Mouse (Mus musculus) cerebellum, postnatal 4 days (tissue): ENCODE data around the gene S1pr5.
"Not testable (repeated sequence)": the region's sequence is repeated elsewhere in the genome, so short reads cannot be mapped to it uniquely, and the experiment has no call there.

ENCODE experiments used
- DNase-seq, 2 experiments: peaks; one replicate each; pipeline ENCODE4 v3.0.0; 2022; ENCODE audit warnings: low spot score in 2 of 2, mixed read lengths in 1 of 2

Gene S1pr5

DNA sequence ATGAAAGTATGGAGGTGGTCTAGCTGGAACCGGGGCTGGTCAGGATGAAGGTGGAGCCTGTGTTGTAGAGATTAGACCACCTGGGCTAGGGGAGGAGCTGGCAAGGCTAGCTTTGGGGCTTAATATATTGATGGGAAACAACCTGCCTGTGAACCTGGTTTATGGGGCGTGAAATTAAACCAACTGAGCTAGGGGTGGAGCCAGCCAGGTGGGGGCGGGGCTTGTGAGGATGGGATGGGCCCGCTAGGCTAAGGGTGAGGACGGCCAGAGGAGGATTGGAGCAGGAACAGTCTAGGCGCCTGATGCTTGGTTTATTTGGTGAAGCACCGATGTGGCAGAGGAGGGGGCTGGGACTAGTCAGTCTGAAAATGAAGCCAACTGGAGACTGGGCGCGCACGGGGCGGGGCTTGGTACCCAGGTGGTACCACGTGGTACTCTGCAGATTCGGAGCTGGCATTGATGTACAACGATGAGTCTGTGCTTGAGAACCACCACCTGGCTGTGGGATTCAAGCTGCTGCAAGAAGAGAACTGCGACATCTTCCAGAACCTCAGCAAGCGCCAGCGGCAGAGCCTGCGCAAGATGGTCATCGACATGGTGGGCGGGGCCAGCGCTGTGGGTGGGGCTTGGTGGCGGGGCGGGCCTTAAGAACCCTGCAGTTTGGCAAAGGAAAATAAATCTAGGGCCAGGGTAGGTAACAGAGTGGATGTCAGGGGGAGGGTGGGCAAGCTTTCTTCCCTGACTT, 43.5 kb downstream of the S1pr5 start:
- DNase-seq = no peak

DNA sequence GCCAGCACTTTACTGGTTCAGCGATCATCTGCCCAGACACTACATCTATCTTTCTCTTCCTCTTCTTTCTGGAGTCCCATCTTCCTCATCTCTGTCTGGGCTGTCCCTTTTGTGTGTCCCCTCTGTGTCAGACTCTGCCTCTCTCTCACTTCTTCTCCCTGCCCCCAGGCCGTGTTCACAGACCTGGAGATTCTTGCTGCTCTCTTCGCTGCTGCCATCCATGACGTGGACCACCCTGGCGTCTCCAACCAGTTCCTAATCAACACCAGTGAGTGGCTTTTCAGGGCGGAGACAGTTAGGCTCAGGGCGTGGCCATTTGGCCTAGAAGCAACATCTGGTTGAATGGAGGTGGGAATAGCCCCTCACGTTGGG, 44.1 kb downstream of the S1pr5 start:
- DNase-seq = no peak

DNA sequence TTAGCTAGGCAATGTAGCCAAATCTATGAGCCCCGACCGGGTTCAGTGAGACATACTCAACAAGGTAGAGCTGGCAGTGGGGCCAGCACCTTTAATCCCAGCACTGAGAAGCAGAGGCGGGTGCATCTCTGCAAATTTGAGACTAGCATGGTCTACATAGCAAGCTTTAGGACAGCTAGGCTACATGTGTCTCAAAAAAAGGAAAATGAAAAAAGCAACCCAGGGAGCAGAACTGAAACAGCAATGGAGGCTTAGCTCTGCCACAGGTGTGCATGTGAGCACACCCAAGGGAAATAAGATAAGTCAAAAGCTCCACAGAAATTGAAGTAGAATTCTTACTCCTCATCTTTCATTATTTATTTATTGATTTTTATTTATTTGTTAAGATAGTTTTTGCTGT, 49.3 kb downstream of the S1pr5 start:
- DNase-seq = no peak

DNA sequence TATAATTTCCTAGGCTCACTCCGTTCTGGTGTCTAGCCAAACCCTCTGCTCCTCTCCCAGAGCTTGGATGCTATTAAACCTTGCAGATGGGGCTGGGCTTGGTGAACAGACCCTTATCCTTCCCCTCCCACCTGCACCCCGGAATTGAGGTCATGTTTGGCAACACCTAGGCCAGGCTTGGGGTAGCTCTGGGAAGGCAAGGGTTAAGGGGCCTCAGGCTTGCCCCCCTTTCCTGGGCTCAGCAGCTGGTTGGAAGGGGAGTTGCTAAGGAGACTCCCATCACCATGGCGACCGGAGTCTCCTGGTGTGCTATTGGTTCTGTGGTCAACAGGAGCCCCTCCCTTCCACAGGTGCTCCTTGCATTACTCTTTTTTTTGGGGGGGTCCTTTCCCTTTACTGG, 50.3 kb downstream of the S1pr5 start:
- DNase-seq = peak in 1 of 2 experiments; percentile 66

DNA sequence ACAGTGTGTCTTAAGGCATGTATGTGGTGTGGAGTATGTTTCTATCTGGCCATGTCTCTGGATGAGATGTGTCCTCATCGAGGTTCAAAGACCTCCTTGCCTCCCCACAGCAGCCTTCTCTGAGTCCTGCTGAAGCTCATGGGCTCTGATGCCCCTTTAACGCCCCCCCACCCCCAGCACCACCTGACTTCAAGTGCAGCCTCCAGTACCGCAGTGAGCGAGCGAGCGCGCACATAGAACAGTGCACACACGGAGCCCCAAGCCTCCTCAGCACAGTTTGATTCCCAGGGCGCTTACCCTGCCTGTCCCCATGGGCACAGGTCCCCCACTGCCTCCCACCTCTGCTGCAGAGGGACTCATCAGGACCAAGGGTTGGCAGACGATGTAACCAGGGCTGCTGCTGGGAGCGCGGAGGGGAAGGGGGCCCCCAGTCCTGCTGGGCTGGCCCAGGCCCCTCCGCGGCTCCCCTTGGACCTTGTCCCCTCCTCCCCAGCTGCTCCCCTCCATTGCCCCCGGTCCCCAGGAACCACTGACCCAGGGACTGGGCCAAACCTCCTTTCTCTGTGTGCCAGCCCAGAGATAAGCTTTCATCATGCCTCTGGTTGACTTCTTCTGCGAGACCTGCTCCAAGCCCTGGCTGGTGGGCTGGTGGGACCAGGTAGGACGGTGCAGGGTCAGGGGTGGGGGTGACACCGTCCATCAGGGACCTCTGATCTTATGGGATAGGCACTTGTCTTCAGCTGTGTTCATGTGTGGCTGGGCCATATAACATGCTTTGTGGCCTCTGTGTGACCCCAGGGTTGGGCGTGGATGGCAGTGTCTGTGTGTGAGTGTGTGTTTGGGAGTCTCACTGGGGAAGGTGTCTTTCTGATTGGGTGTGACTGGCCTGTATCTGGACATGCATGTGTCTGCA, 51.5 kb downstream of the S1pr5 start:
- peak in 1 of 2 experiments; percentile 57 for DNase-seq

DNA sequence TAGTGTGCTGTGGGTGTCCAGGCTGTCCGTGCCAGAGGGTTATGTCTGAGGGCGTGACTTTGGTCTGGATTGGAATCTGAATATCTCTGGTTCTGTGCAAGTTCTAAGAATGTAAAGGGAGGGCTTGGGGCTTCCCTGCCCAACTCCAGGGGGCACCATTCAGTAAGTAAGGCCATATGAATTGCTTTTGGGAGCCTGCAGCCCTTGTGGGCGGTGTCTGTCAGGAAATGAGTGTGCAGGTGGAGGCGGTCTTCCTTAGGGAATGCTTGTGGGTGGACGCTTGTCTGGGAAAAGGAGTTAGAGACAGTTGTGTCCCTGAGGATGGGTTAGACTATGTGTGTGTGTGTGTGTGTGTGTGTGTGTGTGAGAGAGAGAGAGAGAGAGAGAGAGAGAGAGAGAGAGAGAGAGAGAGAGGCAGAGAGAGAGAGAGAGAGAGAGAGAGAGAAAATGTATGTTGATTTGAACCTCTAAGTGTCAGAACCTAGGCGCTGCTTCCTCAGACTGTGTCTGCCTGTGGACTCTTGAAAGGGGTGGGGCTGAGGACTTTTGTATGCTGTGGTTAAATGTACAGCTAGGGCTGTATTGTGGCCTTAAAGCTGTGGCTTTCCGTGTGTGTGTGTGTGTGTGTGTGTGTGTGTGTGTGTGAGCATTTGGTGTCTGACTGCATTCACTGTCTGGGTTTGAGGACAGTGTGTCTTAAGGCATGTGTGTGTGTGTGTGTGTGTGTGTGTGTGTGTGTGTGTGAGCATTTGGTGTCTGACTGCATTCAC, 52.3 kb downstream of the S1pr5 start:
- DNase-seq = not testable (repeated sequence)

DNA sequence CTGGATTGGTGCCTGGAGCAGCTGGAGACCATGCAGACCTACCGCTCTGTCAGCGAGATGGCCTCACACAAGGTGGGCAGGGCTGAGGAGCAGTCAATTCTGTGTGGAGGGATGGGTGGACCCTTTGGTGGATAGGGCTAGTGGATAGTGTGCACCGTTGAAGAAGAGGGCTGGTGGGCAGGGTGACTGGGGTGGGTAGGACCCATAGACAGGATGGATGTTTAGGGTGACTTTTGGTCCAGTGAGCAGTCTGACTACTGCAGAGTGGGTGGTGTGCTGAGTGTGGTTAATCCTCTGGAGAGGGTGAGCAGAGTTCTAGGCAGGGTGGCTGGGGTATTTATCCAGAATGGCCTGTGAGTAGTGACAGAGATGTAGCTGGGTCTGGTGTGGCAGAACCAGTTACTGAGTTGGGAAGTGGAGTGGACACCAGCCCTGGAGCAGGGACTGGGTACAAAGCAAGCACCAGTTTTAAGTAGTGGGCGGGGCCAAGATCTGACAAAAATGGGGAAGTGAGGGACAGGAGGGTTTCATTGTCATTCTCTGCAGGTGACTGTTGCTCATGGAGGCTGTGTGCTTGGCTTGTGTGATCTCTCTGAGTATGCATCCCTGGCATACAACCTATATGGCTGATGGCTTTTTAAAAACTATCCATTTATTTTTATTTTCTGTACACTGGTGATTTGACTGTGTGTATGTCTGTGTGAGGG, 53.3 kb downstream of the S1pr5 start:
- no peak for DNase-seq

DNA sequence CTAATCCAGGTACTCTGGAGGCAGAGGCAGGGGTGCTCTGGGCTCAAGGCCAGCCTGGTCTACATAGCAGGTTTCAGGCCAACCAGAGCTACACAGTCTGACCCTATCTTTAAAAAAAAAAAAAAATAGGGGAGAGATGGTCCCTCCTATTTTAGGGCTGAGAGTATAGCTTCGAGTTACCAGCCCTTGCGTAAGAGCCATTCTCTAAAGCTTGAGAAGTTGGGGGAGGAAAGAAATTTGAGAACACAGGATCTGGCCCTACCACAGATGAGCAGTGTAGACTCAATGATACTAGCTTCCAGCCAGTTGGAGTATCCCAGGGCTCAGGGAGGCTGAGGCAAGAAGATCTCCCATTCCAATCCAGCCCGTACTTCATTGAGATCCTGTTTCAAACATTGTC, 54.5 kb downstream of the S1pr5 start:
- DNase-seq = no peak
